Comparison of ENCODE assay signal across 28 mouse cellular contexts in the genomic region with DNA sequence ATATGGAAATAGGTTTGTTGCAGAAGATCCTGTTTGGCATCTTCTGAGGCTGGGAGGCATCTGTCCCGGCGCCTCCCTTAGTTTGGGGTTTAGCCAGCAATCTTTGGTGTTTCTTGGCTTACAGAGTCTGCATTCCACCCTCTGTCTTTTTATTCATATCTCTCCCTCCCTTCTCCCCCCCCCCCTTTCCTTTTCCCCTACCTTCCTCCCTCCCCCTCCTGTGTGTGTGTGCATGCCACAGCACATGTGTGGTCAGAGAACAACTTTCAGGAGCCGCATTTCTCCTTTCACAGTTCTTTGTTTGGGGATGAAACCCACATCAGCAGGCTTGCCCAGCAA.
DNase-seq lines count a peak whose midpoint lies in the region; ATAC-seq and TF ChIP-seq lines count a peak whose summit lies in the region.
"Had no signal": no experiment of that assay in that cellular context is flagged by ENCODE, and none has a peak within 500 bp of the region (broad histone marks: within the 10 kb centered on the region; RNA-seq: fewer than 3 reads in every experiment).

No protein-coding gene starts in this region.

- H3K27me3 ChIP-seq in embryonic facial prominence, embryonic 13.5 days: no peaks in the 10 kb centered on the region
- H3K27me3 ChIP-seq in embryonic facial prominence, embryonic 10.5 days (replicated peaks; ENCODE audit: low read depth, poor library complexity, severe bottlenecking): no peaks in the 10 kb centered on the region
- H3K27me3 ChIP-seq in lung, embryonic 14.5 days (ENCODE audit: insufficient read depth, low read length): no peaks in the 10 kb centered on the region
- H3K27me3 ChIP-seq in midbrain, embryonic 11.5 days (ENCODE audit: control insufficient read depth, insufficient read depth, low read length): no peaks in the 10 kb centered on the region
- no peaks in the 10 kb centered on the region for H3K27me3 ChIP-seq in midbrain, embryonic 14.5 days (ENCODE audit: control insufficient read depth, insufficient read depth, low read length)
- no peaks in the 10 kb centered on the region for H3K27me3 ChIP-seq in kidney, embryonic 16.5 days (ENCODE audit: insufficient read depth, low read length)
- H3K27me3 ChIP-seq: hindbrain, embryonic 13.5 days; kidney, embryonic 15.5 days; neural tube, embryonic 15.5 days had no signal

- no peak overlapping the region for H3K4me3 ChIP-seq in embryonic facial prominence, embryonic 13.5 days
- no peak overlapping the region for H3K4me3 ChIP-seq in embryonic facial prominence, embryonic 10.5 days
- no peak overlapping the region for H3K4me3 ChIP-seq in lung, embryonic 14.5 days (ENCODE audit: low read depth, low read length)
- no peak overlapping the region for H3K4me3 ChIP-seq in lung, adult 2 months (replicated peaks; ENCODE audit: extremely low read depth, low read depth, low read length)
- no peak overlapping the region for H3K4me3 ChIP-seq in midbrain, embryonic 11.5 days (ENCODE audit: low read depth, low read length)
- H3K4me3 ChIP-seq in midbrain, embryonic 14.5 days (replicated peaks; ENCODE audit: low read depth, low read length): no peak overlapping the region
- no peak overlapping the region for H3K4me3 ChIP-seq in kidney, embryonic 16.5 days (ENCODE audit: low read length)
- H3K4me3 ChIP-seq: hindbrain, embryonic 13.5 days; kidney, embryonic 15.5 days; liver, embryonic 12.5 days; midbrain, embryonic 15.5 days; neural tube, embryonic 15.5 days had no signal

- 56% methylated on average over 3 of the region's 3 CpGs for WGBS in embryonic facial prominence, embryonic 13.5 days
- 83% methylated on average over 3 of the region's 3 CpGs for WGBS in embryonic facial prominence, embryonic 10.5 days
- 36% methylated on average over 3 of the region's 3 CpGs for WGBS in lung, embryonic 14.5 days
- WGBS in lung, adult 2 months: 52% methylated on average over 3 of the region's 3 CpGs
- WGBS in midbrain, embryonic 11.5 days: 83% methylated on average over 3 of the region's 3 CpGs
- 63% methylated on average over 3 of the region's 3 CpGs for whole genome bisulfite sequencing in midbrain, embryonic 14.5 days
- 65% methylated on average over 3 of the region's 3 CpGs for WGBS in kidney, embryonic 16.5 days

- H3K4me1 ChIP-seq in embryonic facial prominence, embryonic 13.5 days: peaks cover 22% of the 10 kb centered on the region
- peaks cover 21% of the 10 kb centered on the region; the same call in 1 of the 2 replicates for H3K4me1 ChIP-seq in embryonic facial prominence, embryonic 10.5 days
- peaks cover 6% of the 10 kb centered on the region; the same call in 1 of the 2 replicates for H3K4me1 ChIP-seq in lung, embryonic 14.5 days (ENCODE audit: insufficient read depth)
- no peaks in the 10 kb centered on the region for H3K4me1 ChIP-seq in lung, adult 2 months (ENCODE audit: control insufficient read depth, insufficient read depth, low read length)
- no peaks in the 10 kb centered on the region for H3K4me1 ChIP-seq in midbrain, embryonic 11.5 days (ENCODE audit: control insufficient read depth, insufficient read depth, low read length)
- H3K4me1 ChIP-seq in midbrain, embryonic 14.5 days (ENCODE audit: control insufficient read depth, insufficient read depth, low read length): no peaks in the 10 kb centered on the region
- no peaks in the 10 kb centered on the region for H3K4me1 ChIP-seq in kidney, embryonic 16.5 days (ENCODE audit: insufficient read depth, low read length)
- H3K4me1 ChIP-seq: hindbrain, embryonic 13.5 days; liver, embryonic 12.5 days had no signal

- no peaks in the 10 kb centered on the region for H3K36me3 ChIP-seq in embryonic facial prominence, embryonic 13.5 days
- H3K36me3 ChIP-seq in embryonic facial prominence, embryonic 10.5 days (replicated peaks): no peaks in the 10 kb centered on the region
- H3K36me3 ChIP-seq in lung, embryonic 14.5 days (ENCODE audit: insufficient read depth): no peaks in the 10 kb centered on the region
- no peaks in the 10 kb centered on the region for H3K36me3 ChIP-seq in midbrain, embryonic 11.5 days (ENCODE audit: control insufficient read depth, insufficient read depth, low read length)
- H3K36me3 ChIP-seq in midbrain, embryonic 14.5 days (ENCODE audit: control insufficient read depth, insufficient read depth, low read length): no peaks in the 10 kb centered on the region
- no peaks in the 10 kb centered on the region for H3K36me3 ChIP-seq in kidney, embryonic 16.5 days (ENCODE audit: insufficient read depth, low read length)
- H3K36me3 ChIP-seq: hindbrain, embryonic 13.5 days; kidney, embryonic 15.5 days; liver, embryonic 12.5 days; midbrain, embryonic 15.5 days; neural tube, embryonic 15.5 days had no signal

- no peak overlapping the region for H3K9ac ChIP-seq in embryonic facial prominence, embryonic 13.5 days
- no peak overlapping the region for H3K9ac ChIP-seq in lung, embryonic 14.5 days
- no peak overlapping the region for H3K9ac ChIP-seq in midbrain, embryonic 11.5 days (ENCODE audit: low read length)
- H3K9ac ChIP-seq in midbrain, embryonic 14.5 days (replicated peaks; ENCODE audit: low read length): no peak overlapping the region
- no peak overlapping the region for H3K9ac ChIP-seq in kidney, embryonic 16.5 days (replicated peaks; ENCODE audit: low read length)
- H3K9ac ChIP-seq: forebrain, postnatal 0 days; hindbrain, embryonic 13.5 days; kidney, embryonic 15.5 days; liver, embryonic 12.5 days; midbrain, embryonic 15.5 days; neural tube, embryonic 15.5 days had no signal

- no peak overlapping the region for H3K4me2 ChIP-seq in embryonic facial prominence, embryonic 13.5 days
- H3K4me2 ChIP-seq in lung, embryonic 14.5 days: no peak overlapping the region
- no peak overlapping the region for H3K4me2 ChIP-seq in midbrain, embryonic 11.5 days
- H3K4me2 ChIP-seq in midbrain, embryonic 14.5 days (ENCODE audit: low read length): no peak overlapping the region
- no peak overlapping the region for H3K4me2 ChIP-seq in kidney, embryonic 16.5 days (replicated peaks; ENCODE audit: low read depth, low read length)
- H3K4me2 ChIP-seq: hindbrain, embryonic 13.5 days; kidney, embryonic 15.5 days; liver, embryonic 12.5 days; midbrain, embryonic 15.5 days; neural tube, embryonic 15.5 days had no signal

- H3K27ac ChIP-seq in embryonic facial prominence, embryonic 13.5 days: peak overlapping the region; percentile 22; the same call in 1 of the 2 replicates
- H3K27ac ChIP-seq in embryonic facial prominence, embryonic 10.5 days (replicated peaks): no peak overlapping the region
- peak overlapping the region; percentile 3; the same call in 1 of the 2 replicates for H3K27ac ChIP-seq in lung, embryonic 14.5 days (ENCODE audit: low read depth)
- no peak overlapping the region for H3K27ac ChIP-seq in midbrain, embryonic 11.5 days (ENCODE audit: low read depth, low read length)
- no peak overlapping the region for H3K27ac ChIP-seq in midbrain, embryonic 14.5 days (replicated peaks; ENCODE audit: low read depth, low read length)
- H3K27ac ChIP-seq in kidney, embryonic 16.5 days (ENCODE audit: low read length): no peak overlapping the region
- H3K27ac ChIP-seq: hindbrain, embryonic 13.5 days; kidney, embryonic 15.5 days; liver, embryonic 12.5 days; macrophage; midbrain, embryonic 15.5 days; neural tube, embryonic 15.5 days had no signal

- H3K9me3 ChIP-seq in embryonic facial prominence, embryonic 13.5 days: no peaks in the 10 kb centered on the region
- H3K9me3 ChIP-seq in embryonic facial prominence, embryonic 10.5 days: no peaks in the 10 kb centered on the region
- no peaks in the 10 kb centered on the region for H3K9me3 ChIP-seq in lung, embryonic 14.5 days (ENCODE audit: low read depth, low read length)
- no peaks in the 10 kb centered on the region for H3K9me3 ChIP-seq in midbrain, embryonic 11.5 days (ENCODE audit: control insufficient read depth, low read length)
- H3K9me3 ChIP-seq in midbrain, embryonic 14.5 days (ENCODE audit: control insufficient read depth, low read length): no peaks in the 10 kb centered on the region
- no peaks in the 10 kb centered on the region for H3K9me3 ChIP-seq in kidney, embryonic 16.5 days (ENCODE audit: low read length)
- H3K9me3 ChIP-seq: hindbrain, embryonic 13.5 days; kidney, embryonic 15.5 days; liver, embryonic 12.5 days; midbrain, embryonic 15.5 days; neural tube, embryonic 15.5 days had no signal

- DNase-seq in embryonic facial prominence, embryonic 10.5 days (ENCODE audit: low spot score): no peak
- DNase-seq in lung, embryonic 14.5 days: peak; percentile 71
- no peak for DNase-seq in lung, adult 2 months
- peak; percentile 21 for DNase-seq in midbrain, embryonic 11.5 days (ENCODE audit: low spot score, missing footprints)
- no peak for DNase-seq in midbrain, embryonic 14.5 days
- DNase-seq in urinary bladder, postnatal 10 days (ENCODE audit: low spot score): no peak
- DNase-seq: adrenal gland, adult 2 months; adrenal gland, postnatal 36 days; cerebellum, adult 2 months; cerebellum, postnatal 14 days; forebrain, postnatal 0 days; gastrocnemius, postnatal 10 days; kidney, adult 18-20 months; kidney, postnatal 36 days; layer of hippocampus, postnatal 36 days; left cerebral cortex, postnatal 4 days; retina, postnatal 1 day; right cerebral cortex, postnatal 25 days; thymus, postnatal 4 days had no signal

- no peak for ATAC-seq in embryonic facial prominence, embryonic 13.5 days (ENCODE audit: insufficient number of reproducible peaks, insufficient read depth, low FRiP score, low TSS enrichment, low read depth)
- peak; percentile 58 for ATAC-seq in lung, embryonic 14.5 days (ENCODE audit: insufficient read depth)
- no peak for ATAC-seq in midbrain, embryonic 11.5 days (ENCODE audit: low FRiP score)
- no peak for ATAC-seq in midbrain, embryonic 14.5 days (ENCODE audit: low FRiP score, low TSS enrichment)
- ATAC-seq in kidney, embryonic 16.5 days (ENCODE audit: low FRiP score, low TSS enrichment): no peak
- ATAC-seq: activated CD4-positive, CD25-positive, alpha-beta regulatory T cell, adult 4 months; forebrain, postnatal 0 days; liver, embryonic 12.5 days; midbrain, embryonic 15.5 days had no signal

- no peak for TF ChIP-seq POLR2A in lung, adult 2 months (IDR thresholded peaks at IDR 0.05; ENCODE audit: borderline replicate concordance, extremely low read depth, low read depth, low read length)

- TF ChIP-seq CTCF in lung, embryonic 14.5 days (IDR thresholded peaks at IDR 0.05; ENCODE audit: low read depth): no peak
- TF ChIP-seq CTCF in lung, adult 2 months (IDR thresholded peaks at IDR 0.05; ENCODE audit: insufficient read depth, low read length): no peak

Comparison
In these comparisons a context has a peak if more than half of its experiments do, and no peak if none do; other contexts are left out.
1. H3K27ac ChIP-seq: peak in embryonic facial prominence, embryonic 13.5 days (single experiment) and lung, embryonic 14.5 days (single experiment); none in embryonic facial prominence, embryonic 10.5 days (single experiment), midbrain, embryonic 11.5 days (single experiment), midbrain, embryonic 14.5 days (single experiment) and kidney, embryonic 16.5 days (single experiment).
2. DNase-seq: peak in lung, embryonic 14.5 days (single experiment) and midbrain, embryonic 11.5 days (single experiment); none in embryonic facial prominence, embryonic 10.5 days (single experiment), lung, adult 2 months (single experiment), midbrain, embryonic 14.5 days (single experiment) and urinary bladder, postnatal 10 days (single experiment).